Mouse (Mus musculus) A20 (cell line): ENCODE measurements around the gene St3gal4.
A peak's percentile ranks its signal among the peaks of the same experiment; 100 is the strongest.

ENCODE experiments used
- DNase-seq: peaks from one replicate; pipeline ENCODE4 v3.0.0-alpha.2; 2011; ENCODE audit warnings: low read depth, low spot score

St3gal4 gene

GRCm38 (mm10) chr9:35049891-35050527 lies 69.1 kb downstream of the St3gal4 start:
- peak; percentile 59 for DNase-seq

GRCm38 (mm10) chr9:35048449-35048848 lies 70.6 kb downstream of the St3gal4 start:
- DNase-seq = no peak

- DNase-seq = no peak
These were observed 73.3 kb downstream of the St3gal4 start for GRCm38 (mm10) chr9:35045756-35046155.

- DNase-seq = no peak
These were observed 74.0 kb downstream of the St3gal4 start for GRCm38 (mm10) chr9:35045031-35045531.

- no peak for DNase-seq
These were observed 74.6 kb downstream of the St3gal4 start for GRCm38 (mm10) chr9:35044458-35044857.

GRCm38 (mm10) chr9:35043619-35044018 lies 75.4 kb downstream of the St3gal4 start:
- DNase-seq = no peak

- no peak for DNase-seq
These were observed 77.6 kb downstream of the St3gal4 start for GRCm38 (mm10) chr9:35041493-35041892.

GRCm38 (mm10) chr9:35039846-35040245 lies 79.2 kb downstream of the St3gal4 start:
- no peak for DNase-seq

- no peak for DNase-seq
These were observed 80.0 kb downstream of the St3gal4 start for GRCm38 (mm10) chr9:35038922-35039586.

GRCm38 (mm10) chr9:35035074-35035473 lies 84.0 kb downstream of the St3gal4 start:
- no peak for DNase-seq

- no peak for DNase-seq
These were observed 86.6 kb downstream of the St3gal4 start for GRCm38 (mm10) chr9:35032457-35032856.

GRCm38 (mm10) chr9:35030823-35031222 lies 88.2 kb downstream of the St3gal4 start:
- DNase-seq = peak; percentile 24

- no peak for DNase-seq
These were observed 91.6 kb downstream of the St3gal4 start for GRCm38 (mm10) chr9:35027382-35027997.

GRCm38 (mm10) chr9:35026897-35027311 lies 92.2 kb downstream of the St3gal4 start:
- no peak for DNase-seq

- no peak for DNase-seq
These were observed 92.8 kb downstream of the St3gal4 start for GRCm38 (mm10) chr9:35026311-35026710.

GRCm38 (mm10) chr9:35024591-35025496 lies 94.2 kb downstream of the St3gal4 start:
- no peak for DNase-seq

GRCm38 (mm10) chr9:35021744-35022143 lies 97.3 kb downstream of the St3gal4 start:
- no peak for DNase-seq

- no peak for DNase-seq
These were observed 98.9 kb downstream of the St3gal4 start for GRCm38 (mm10) chr9:35020015-35020653.

GRCm38 (mm10) chr9:35019372-35019771 lies 99.7 kb downstream of the St3gal4 start:
- DNase-seq = peak; percentile 29

GRCm38 (mm10) chr9:35018056-35018455 lies 101.0 kb downstream of the St3gal4 start:
- DNase-seq = no peak

- no peak for DNase-seq
These were observed 101.5 kb downstream of the St3gal4 start for GRCm38 (mm10) chr9:35017563-35017962.
